Mouse (Mus musculus) lung, embryonic 15.5 days (tissue): Measurements from ENCODE around the gene Sirt3. TPM values are rescaled to one million over a fixed set of nuclear protein-coding genes. Genes with fewer than 3 reads are reported as not detected.
A peak's percentile ranks its signal among the peaks of the same experiment; 100 is the strongest.
"Not testable (repeated sequence)": the region's sequence is repeated elsewhere in the genome, so short reads cannot be mapped to it uniquely, and the experiment has no call there.

Experiments used
- ATAC-seq: fragments of 200-750 bp; cut with Nextera tagmentation; 2 replicates; pipeline ENCODE4 v1.8.0; 2017; ENCODE audit warnings: moderate number of reproducible peaks, borderline replicate concordance; ENCODE audit not compliant: low FRiP score, low TSS enrichment; ENCODE audit errors: extremely low read depth
- H3K27ac ChIP-seq: fragments of 300-500 bp; sonication (generic); 2 replicates; pipeline ENCODE4 v1.5.1; 2015; ENCODE audit warnings: moderate library complexity, mild to moderate bottlenecking, inconsistent platforms
- H3K27me3 ChIP-seq: fragments of 300-500 bp; sonication (generic); 2 replicates; pipeline ENCODE4 v1.6.1; 2015; ENCODE audit warnings: inconsistent platforms
- H3K36me3 ChIP-seq: fragments of 300-500 bp; sonication (generic); 2 replicates; pipeline ENCODE4 v1.6.1; 2015; ENCODE audit warnings: inconsistent platforms
- H3K4me1 ChIP-seq: fragments of 300-500 bp; sonication (generic); 2 replicates; pipeline ENCODE4 v1.6.1; 2015; ENCODE audit warnings: inconsistent platforms
- H3K4me2 ChIP-seq: fragments of 300-500 bp; sonication (generic); 2 replicates; pipeline ENCODE4 v1.6.1; 2015; ENCODE audit warnings: inconsistent platforms, mild to moderate bottlenecking, moderate library complexity
- H3K4me3 ChIP-seq: fragments of 300-500 bp; sonication (generic); 2 replicates; pipeline ENCODE4 v1.5.1; 2015; ENCODE audit warnings: mild to moderate bottlenecking, inconsistent platforms
- H3K9ac ChIP-seq: fragments of 300-500 bp; sonication (generic); 2 replicates; pipeline ENCODE4 v1.6.1; 2015; ENCODE audit warnings: inconsistent platforms
- H3K9me3 ChIP-seq: fragments of 300-500 bp; sonication (generic); 2 replicates; pipeline ENCODE4 v1.6.1; 2016; ENCODE audit warnings: inconsistent platforms
- WGBS: fragments of 180-500 bp; shearing (Covaris S2); methylation state at CpG from one replicate; pipeline ENCODE4 v1.1.7; 2015; 5-methylcytosine and 5-hydroxymethylcytosine counted together
- polyA plus RNA-seq: library from polyadenylated mRNA; unstranded; fragments of >200 nt; fragmentation: Nextera tagmentation; extraction: Ambion mirVana; gene quantifications from 2 replicates; pipeline ENCODE4 v1.2.1, GENCODE M21; 2015

The Sirt3 gene
- polyA plus RNA-seq, 1 experiment from 2014 or later, result 22.9 TPM

- not testable (repeated sequence) for H3K27me3 ChIP-seq, H3K4me1 ChIP-seq, H3K4me3 ChIP-seq, H3K9me3 ChIP-seq, H3K4me2 ChIP-seq, ATAC-seq, H3K27ac ChIP-seq, H3K9ac ChIP-seq
- 96% methylated on average over 16 of the region's 16 CpGs for WGBS
- H3K36me3 ChIP-seq, result peaks cover 67% of the 10 kb centered on the region
Measured at GRCm38 (mm10) chr7:140890636-140891035, 8.5 kb upstream of the Sirt3 start.

- no peaks in the 10 kb centered on the region for H3K27me3 ChIP-seq
- H3K27ac ChIP-seq, result peak overlapping the region; percentile 54; the same call in 1 of the 2 replicates
- peak overlapping the region; percentile 84 for H3K4me3 ChIP-seq
- ATAC-seq, result no peak
- peak overlapping the region; percentile 83 for H3K9ac ChIP-seq
- H3K4me2 ChIP-seq, result peak overlapping the region; percentile 86
- H3K9me3 ChIP-seq, result no peaks in the 10 kb centered on the region
- peaks cover 19% of the 10 kb centered on the region for H3K4me1 ChIP-seq
- H3K36me3 ChIP-seq, result peaks cover 16% of the 10 kb centered on the region; the same call in 1 of the 2 replicates
- WGBS, result 0% methylated on average over 12 of the region's 12 CpGs
Measured at GRCm38 (mm10) chr7:140882469-140882803, 327 bp upstream of the Sirt3 start.

- WGBS, result 12% methylated on average over 8 of the region's 8 CpGs
- H3K9ac ChIP-seq, result peak overlapping the region; percentile 83
- peak overlapping the region; percentile 84 for H3K4me3 ChIP-seq
- 0 out of 2 replicates have a peak, but pooled peaks cover 5% of the 10 kb centered on the region for H3K36me3 ChIP-seq
- H3K9me3 ChIP-seq, result no peaks in the 10 kb centered on the region
- peak overlapping the region; percentile 86 for H3K4me2 ChIP-seq
- H3K27me3 ChIP-seq, result no peaks in the 10 kb centered on the region
- H3K27ac ChIP-seq, result no peak overlapping the region
- H3K4me1 ChIP-seq, result peaks cover 19% of the 10 kb centered on the region
- no peak for ATAC-seq
Measured at GRCm38 (mm10) chr7:140880865-140881515, 1.1 kb downstream of the Sirt3 start.

GRCm38 (mm10) chr7:140880419-140880818 is 1.7 kb downstream of the Sirt3 start:
- Histone ChIP-seq H3K9me3 (no peaks in the 10 kb centered on the region), H3K4me2 (peak overlapping the region; percentile 86), H3K4me3 (no peak overlapping the region), H3K9ac (no peak overlapping the region), H3K36me3 (0 out of 2 replicates have a peak, but pooled peaks cover 4% of the 10 kb centered on the region), H3K4me1 (peaks cover 19% of the 10 kb centered on the region), H3K27me3 (no peaks in the 10 kb centered on the region), H3K27ac (no peak overlapping the region)
- ATAC-seq, result no peak
- WGBS, result 79% methylated on average over 3 of the region's 3 CpGs

DNA sequence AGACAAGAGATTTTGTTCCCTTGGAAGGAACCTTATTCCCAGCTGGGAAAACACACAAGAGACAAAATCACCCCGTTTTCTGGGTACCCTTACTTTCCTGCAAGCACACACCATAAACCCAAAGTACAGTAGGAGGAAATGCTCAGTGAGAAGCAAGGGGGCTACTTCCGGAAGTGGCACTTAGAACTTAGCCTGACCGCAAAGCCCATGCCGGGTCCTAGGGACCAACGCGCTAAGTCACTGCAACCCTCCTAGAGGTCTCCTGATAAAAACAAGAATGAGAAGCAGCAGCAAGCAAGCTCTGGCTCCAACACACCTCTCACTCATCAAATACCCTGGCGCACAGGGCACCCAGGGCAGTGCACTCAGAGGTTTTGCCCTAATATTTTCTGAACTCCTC is 2.8 kb downstream of the Sirt3 start:
- Histone ChIP-seq H3K4me2 (no peak overlapping the region), H3K4me1 (peaks cover 19% of the 10 kb centered on the region), H3K9ac (no peak overlapping the region), H3K36me3 (0 out of 2 replicates have a peak, but pooled peaks cover 4% of the 10 kb centered on the region), H3K27me3 (no peaks in the 10 kb centered on the region), H3K9me3 (no peaks in the 10 kb centered on the region), H3K4me3 (no peak overlapping the region), H3K27ac (no peak overlapping the region)
- ATAC-seq, result no peak
- 83% methylated on average over 7 of the region's 7 CpGs for WGBS

DNA sequence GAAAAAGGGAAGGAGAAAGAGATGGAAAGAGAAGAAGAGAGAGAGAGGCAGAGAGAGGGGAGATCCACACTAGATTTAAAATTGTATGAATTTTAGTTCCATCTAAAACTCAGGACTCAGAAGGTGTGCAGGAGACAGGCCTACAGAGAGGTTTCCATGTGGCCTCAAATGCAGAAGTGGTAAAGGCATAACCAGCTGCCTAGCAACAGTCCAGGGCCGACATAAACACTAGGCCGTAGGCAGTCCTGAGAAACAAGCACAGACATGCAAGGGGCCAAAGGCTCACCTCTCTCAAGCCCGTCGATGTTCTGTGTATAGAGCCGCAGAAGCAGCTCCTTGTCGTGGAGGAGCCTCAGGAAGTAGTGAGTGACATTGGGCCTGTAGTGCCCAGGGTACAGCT is 4.7 kb downstream of the Sirt3 start:
- Histone ChIP-seq H3K4me2 (no peak overlapping the region), H3K4me3 (no peak overlapping the region), H3K36me3 (0 out of 2 replicates have a peak, but pooled peaks cover 4% of the 10 kb centered on the region), H3K4me1 (peaks cover 9% of the 10 kb centered on the region), H3K27ac (no peak overlapping the region), H3K9me3 (no peaks in the 10 kb centered on the region), H3K27me3 (no peaks in the 10 kb centered on the region), H3K9ac (no peak overlapping the region)
- ATAC-seq, result no peak
- WGBS, result 78% methylated on average over 6 of the region's 6 CpGs

DNA sequence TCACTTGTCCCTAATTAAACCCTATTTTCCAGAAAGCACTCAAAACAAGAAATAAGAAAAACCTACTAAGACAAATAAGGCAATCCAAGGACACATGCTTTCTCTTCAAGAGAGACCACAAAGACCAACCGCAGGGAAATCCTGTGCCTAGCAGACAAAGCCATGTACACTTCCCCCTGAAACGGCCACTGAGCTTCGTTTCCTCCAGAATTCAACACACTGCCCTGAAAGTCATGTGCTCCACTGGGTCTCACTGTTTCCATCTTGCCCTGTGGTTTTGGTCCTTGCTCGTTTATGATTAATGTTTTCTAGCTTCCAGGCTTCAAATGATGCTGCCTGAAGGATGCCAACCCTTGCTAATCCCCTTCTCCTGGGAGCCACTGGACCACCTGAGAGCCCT is 7.9 kb downstream of the Sirt3 start:
- Histone ChIP-seq H3K27ac (no peak overlapping the region), H3K4me1 (no peaks in the 10 kb centered on the region), H3K4me2 (no peak overlapping the region), H3K9ac (no peak overlapping the region), H3K4me3 (no peak overlapping the region), H3K36me3 (0 out of 2 replicates have a peak, but pooled peaks cover 7% of the 10 kb centered on the region), H3K9me3 (no peaks in the 10 kb centered on the region), H3K27me3 (no peaks in the 10 kb centered on the region)
- ATAC-seq, result no peak
- WGBS, result 81% methylated on average over 4 of the region's 4 CpGs

DNA sequence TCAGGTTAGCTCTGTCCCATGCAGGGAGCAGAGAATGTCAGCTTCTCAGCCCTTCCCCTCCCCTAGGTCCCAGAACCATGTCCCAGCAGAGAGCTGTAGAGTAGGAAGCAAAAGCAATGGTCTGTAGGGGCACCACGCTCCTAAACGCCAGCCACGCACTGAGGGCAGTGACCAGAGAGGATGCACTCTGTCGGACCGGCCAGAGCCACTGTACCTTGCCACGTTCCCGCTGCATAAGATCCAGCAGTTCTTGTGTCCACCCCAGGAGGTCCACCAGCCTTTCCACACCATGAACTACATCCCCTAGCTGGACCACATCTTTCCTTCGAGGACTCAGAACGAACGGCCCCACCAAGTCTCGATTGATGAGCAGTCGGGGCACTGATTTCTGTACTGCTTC is 17.3 kb downstream of the Sirt3 start:
- Histone ChIP-seq H3K4me1 (no peaks in the 10 kb centered on the region), H3K36me3 (peaks cover 51% of the 10 kb centered on the region), H3K9ac (no peak overlapping the region), H3K27me3 (no peaks in the 10 kb centered on the region), H3K9me3 (no peaks in the 10 kb centered on the region), H3K4me3 (no peak overlapping the region), H3K27ac (no peak overlapping the region), H3K4me2 (no peak overlapping the region)
- no peak for ATAC-seq
- WGBS, result 85% methylated on average over 12 of the region's 12 CpGs

DNA sequence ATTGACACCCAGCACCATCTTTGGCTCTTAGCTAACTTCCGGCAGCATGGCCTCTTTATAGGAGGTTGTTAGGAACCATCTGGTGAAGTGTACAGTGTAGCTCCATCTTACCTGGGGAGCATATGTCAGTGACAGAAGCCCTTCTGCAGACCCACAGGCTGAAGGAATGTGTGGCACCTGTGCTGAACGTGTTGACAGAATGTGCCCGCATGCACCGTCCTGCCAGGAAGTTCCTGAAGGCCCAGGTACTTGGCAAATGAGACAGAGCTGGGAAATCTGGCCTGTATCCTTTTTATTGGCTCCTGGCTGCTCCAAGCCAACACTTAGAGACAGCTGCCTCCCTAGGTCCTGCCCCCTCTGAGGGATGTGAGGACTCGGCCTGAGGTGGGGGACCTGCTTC is 21.4 kb downstream of the Sirt3 start:
- Histone ChIP-seq H3K27ac (no peak overlapping the region), H3K4me2 (no peak overlapping the region), H3K4me1 (peaks cover 14% of the 10 kb centered on the region), H3K9me3 (no peaks in the 10 kb centered on the region), H3K4me3 (no peak overlapping the region), H3K36me3 (peaks cover 57% of the 10 kb centered on the region), H3K27me3 (no peaks in the 10 kb centered on the region), H3K9ac (no peak overlapping the region)
- no peak for ATAC-seq
- 78% methylated on average over 5 of the region's 5 CpGs for WGBS

DNA sequence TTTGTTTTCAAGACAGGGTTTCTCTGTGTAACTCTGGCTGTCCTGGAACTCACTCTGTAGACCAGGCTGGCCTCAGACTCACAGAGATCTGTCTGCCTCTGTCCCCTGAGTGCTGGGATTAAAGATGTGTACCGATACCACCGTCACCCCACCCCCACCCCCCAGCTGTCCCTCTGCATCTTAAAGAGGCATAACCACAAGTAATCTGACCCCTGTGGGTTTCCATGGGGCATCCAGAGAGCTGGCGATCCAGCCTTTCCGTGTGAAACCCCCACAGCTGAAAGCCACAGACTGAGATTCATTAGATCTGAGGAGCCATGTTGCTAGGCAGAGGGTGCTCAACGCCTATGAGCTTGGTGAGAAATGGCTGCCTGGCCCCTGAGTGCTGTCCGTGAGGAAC is 22.1 kb downstream of the Sirt3 start:
- H3K9me3 ChIP-seq, result no peaks in the 10 kb centered on the region
- H3K27me3 ChIP-seq, result no peaks in the 10 kb centered on the region
- H3K27ac ChIP-seq, result no peak overlapping the region
- WGBS, result 71% methylated on average over 6 of the region's 6 CpGs
- ATAC-seq, result no peak
- H3K36me3 ChIP-seq, result peaks cover 55% of the 10 kb centered on the region
- no peak overlapping the region for H3K9ac ChIP-seq
- H3K4me2 ChIP-seq, result no peak overlapping the region
- peaks cover 21% of the 10 kb centered on the region for H3K4me1 ChIP-seq
- H3K4me3 ChIP-seq, result no peak overlapping the region

- WGBS, result 89% methylated on average over 8 of the region's 8 CpGs
- H3K27ac ChIP-seq, result no peak overlapping the region
- H3K27me3 ChIP-seq, result no peaks in the 10 kb centered on the region
- peaks cover 25% of the 10 kb centered on the region for H3K4me1 ChIP-seq
- H3K9ac ChIP-seq, result 0 out of 2 replicates have a peak overlapping the region, but pooled peaks have one; percentile 74
- peaks cover 52% of the 10 kb centered on the region for H3K36me3 ChIP-seq
- ATAC-seq, result no peak
- peak overlapping the region; percentile 95 for H3K4me2 ChIP-seq
- no peaks in the 10 kb centered on the region for H3K9me3 ChIP-seq
- H3K4me3 ChIP-seq, result peak overlapping the region; percentile 68
Measured at GRCm38 (mm10) chr7:140858746-140859145, 23.4 kb downstream of the Sirt3 start.

GRCm38 (mm10) chr7:140857550-140858505 is 24.3 kb downstream of the Sirt3 start, which contains the start of gene Bet1l:
Gene Bet1l (minus strand): TSS chr7:140857577.
- peak within 1 kb of the TSS; percentile 68 for H3K4me3 ChIP-seq
- no peaks in the 10 kb centered on the region for H3K27me3 ChIP-seq
- H3K36me3 ChIP-seq, result peaks cover 53% of the 10 kb centered on the region
- WGBS, result 32% methylated on average over 40 of the region's 40 CpGs
- ATAC-seq, result peak; percentile 28
- H3K27ac ChIP-seq, result peak within 1 kb of the TSS; percentile 92
- peak within 1 kb of the TSS; percentile 74 for H3K9ac ChIP-seq
- peak within 1 kb of the TSS; percentile 95 for H3K4me2 ChIP-seq
- H3K9me3 ChIP-seq, result no peaks in the 10 kb centered on the region
- H3K4me1 ChIP-seq, result peaks cover 25% of the 10 kb centered on the region
